Mouse (Mus musculus) midbrain, embryonic 12.5 days (tissue): ENCODE results near the gene Gm10801. TPM values are rescaled to one million over a fixed set of nuclear protein-coding genes. Genes with fewer than 3 reads are reported as not detected.
"Not testable (repeated sequence)": the region's sequence is repeated elsewhere in the genome, so short reads cannot be mapped to it uniquely, and the experiment has no call there.

ENCODE experiments used
- ATAC-seq: fragments of 200-750 bp; cut with Nextera tagmentation; 2 replicates; pipeline ENCODE4 v1.8.0; 2017; ENCODE audit warnings: low read depth, moderate TSS enrichment, moderate library complexity; ENCODE audit not compliant: low FRiP score
- H3K27ac ChIP-seq: fragments of 300-500 bp; sonication (generic); replicated peaks from 2 replicates; pipeline ENCODE4 v1.5.1; 2016; ENCODE audit warnings: mild to moderate bottlenecking
- H3K27me3 ChIP-seq: fragments of 300-500 bp; sonication (generic); 2 replicates; pipeline ENCODE4 v1.6.1; 2016; ENCODE audit warnings: mild to moderate bottlenecking
- H3K36me3 ChIP-seq: fragments of 300-500 bp; sonication (generic); 2 replicates; pipeline ENCODE4 v1.6.1; 2016
- H3K4me1 ChIP-seq: fragments of 300-500 bp; sonication (generic); 2 replicates; pipeline ENCODE4 v1.6.1; 2016
- H3K4me2 ChIP-seq: fragments of 300-500 bp; sonication (generic); replicated peaks from 2 replicates; pipeline ENCODE4 v1.6.1; 2016; ENCODE audit warnings: mild to moderate bottlenecking, moderate library complexity
- H3K4me3 ChIP-seq: fragments of 300-500 bp; sonication (generic); 2 replicates; pipeline ENCODE4 v1.5.1; 2016; ENCODE audit warnings: mild to moderate bottlenecking
- H3K9ac ChIP-seq: fragments of 300-500 bp; sonication (generic); replicated peaks from 2 replicates; pipeline ENCODE4 v1.6.1; 2016; ENCODE audit warnings: mild to moderate bottlenecking, moderate library complexity
- H3K9me3 ChIP-seq: fragments of 300-500 bp; sonication (generic); 2 replicates; pipeline ENCODE4 v1.6.1; 2016; ENCODE audit warnings: mild to moderate bottlenecking
- WGBS: fragments of 180-500 bp; shearing (Covaris S2); methylation state at CpG from one replicate; pipeline ENCODE4 v1.1.7; 2016; 5-methylcytosine and 5-hydroxymethylcytosine counted together
- polyA plus RNA-seq: library from polyadenylated mRNA; unstranded; fragments of >200 nt; fragmentation: Nextera tagmentation; extraction: Ambion mirVana; gene quantifications from 2 replicates; pipeline ENCODE4 v1.2.1, GENCODE M21; 2016

The Gm10801 gene
- polyA plus RNA-seq = 1.1 and 2.6 TPM in 2 replicates

DNA sequence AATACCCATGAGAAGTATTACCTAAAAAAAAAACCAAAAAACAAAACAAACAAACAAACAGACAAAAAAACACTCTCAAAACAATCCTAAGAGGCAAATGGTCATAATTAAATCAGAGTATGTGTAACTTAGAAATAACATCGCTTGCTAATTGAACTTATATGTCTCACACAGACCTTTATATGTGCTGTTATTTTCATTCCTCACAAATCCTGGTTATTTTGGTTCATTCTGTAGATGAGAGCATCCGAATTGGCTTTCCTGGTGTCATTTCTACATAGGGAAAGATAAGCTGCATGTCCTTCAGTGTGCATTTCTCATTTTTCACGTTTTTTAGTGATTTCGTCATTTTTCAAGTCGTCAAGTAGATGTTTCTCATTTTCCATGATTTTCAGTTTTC, at the start of gene Gm10801:
Gm10801 (plus strand) TSS at position 301 of the 400 bp plus-strand sequence.
- H3K4me1 ChIP-seq, H3K4me2 ChIP-seq, H3K36me3 ChIP-seq, H3K9ac ChIP-seq, ATAC-seq, H3K27me3 ChIP-seq, H3K4me3 ChIP-seq, H3K27ac ChIP-seq, H3K9me3 ChIP-seq: not testable (repeated sequence)
- 82% methylated on average over 4 of the region's 5 CpGs for WGBS

DNA sequence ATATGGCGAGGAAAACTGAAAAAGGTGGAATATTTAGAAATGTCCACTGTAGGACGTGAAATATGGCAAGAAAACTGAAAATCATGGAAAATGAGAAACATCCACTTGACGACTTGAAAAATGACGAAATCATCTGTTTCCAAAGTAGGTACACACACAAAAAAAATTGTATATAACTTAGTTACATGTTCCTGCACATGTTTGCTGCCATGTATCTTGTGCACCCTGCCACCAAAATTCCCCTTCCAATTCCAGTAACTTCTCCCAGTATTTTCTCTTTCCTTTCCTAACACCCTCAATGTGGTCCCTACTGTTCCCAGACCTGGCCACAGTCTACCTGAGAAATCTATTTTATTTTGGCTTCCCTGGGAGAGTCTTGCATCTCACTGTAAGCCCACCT, 5.2 kb downstream of the Gm10801 start, which contains the start of gene Gm10800:
Gm10800 (minus strand) TSS at position 101 of the 400 bp plus-strand sequence.
- not testable (repeated sequence) for ATAC-seq, H3K27me3 ChIP-seq, H3K9me3 ChIP-seq, H3K4me3 ChIP-seq, H3K9ac ChIP-seq, H3K27ac ChIP-seq, H3K36me3 ChIP-seq, H3K4me1 ChIP-seq, H3K4me2 ChIP-seq
- 86% methylated on average over 4 of the region's 4 CpGs for WGBS

DNA sequence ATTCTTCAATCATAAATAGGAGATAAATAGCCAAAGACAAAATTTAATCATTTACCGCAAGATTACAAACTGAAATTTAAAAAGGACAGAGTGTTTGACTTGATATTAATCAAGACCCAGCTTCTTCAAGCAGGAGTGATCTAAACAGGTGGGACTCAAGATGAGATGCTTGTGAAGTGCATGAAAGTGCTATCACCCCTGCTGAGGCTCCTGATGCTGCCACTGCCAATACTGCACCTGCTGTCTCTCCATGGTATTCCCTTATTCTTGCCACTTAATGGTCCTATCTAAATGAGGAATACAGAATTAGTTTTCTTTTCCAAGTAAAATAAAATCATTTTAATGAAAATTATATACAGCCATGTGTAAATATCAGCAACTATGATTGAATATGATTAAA, 35.5 kb downstream of the Gm10801 start:
- Histone ChIP-seq H3K27me3 (no peaks in the 10 kb centered on the region), H3K4me1 (no peaks in the 10 kb centered on the region)
- ATAC-seq = no peak

More for the DNA sequence above, 35.5 kb downstream of the Gm10801 start:
- Histone ChIP-seq H3K36me3 (no peaks in the 10 kb centered on the region), H3K4me3 (no peak overlapping the region), H3K4me2 (no peak overlapping the region), H3K9ac (no peak overlapping the region), H3K27ac (no peak overlapping the region), H3K9me3 (no peaks in the 10 kb centered on the region)
- 88% methylated on average over 1 of the region's 1 CpGs for WGBS

Other genes with a start within 250 kb of the Gm10801 start
- 6.5 and 6.8 TPM in 2 replicates for gene Gm10800, start 5.1 kb downstream of the Gm10801 start, polyA plus RNA-seq